In genomic region chr4:155563400-155564231, GRCm38 (mm10) we compare ENCODE assay signal across 8 mouse cellular contexts. TPM values are rescaled to one million over a fixed set of nuclear protein-coding genes. Genes with fewer than 3 reads are reported as not detected.
DNase-seq lines count a peak whose midpoint lies in the region; ATAC-seq lines count a peak whose summit lies in the region.

No protein-coding gene starts in this region.

- peak overlapping the region; percentile 75 for H3K4me2 ChIP-seq in hindbrain, embryonic 11.5 days (replicated peaks; ENCODE audit: low read depth, low read length)

- peaks cover 4% of the 10 kb centered on the region for H3K4me1 ChIP-seq in hindbrain, embryonic 11.5 days (replicated peaks; ENCODE audit: control insufficient read depth, insufficient read depth, low read length)

- peak overlapping the region; percentile 89 for H3K27ac ChIP-seq in hindbrain, embryonic 11.5 days (ENCODE audit: low read depth, low read length)

- H3K36me3 ChIP-seq in hindbrain, embryonic 11.5 days (ENCODE audit: control insufficient read depth, insufficient read depth, low read length), result peaks cover 8% of the 10 kb centered on the region; the same call in 1 of the 2 replicates

- H3K9me3 ChIP-seq in hindbrain, embryonic 11.5 days (ENCODE audit: control insufficient read depth, low read length), result no peaks in the 10 kb centered on the region

- no peaks in the 10 kb centered on the region for H3K27me3 ChIP-seq in hindbrain, embryonic 11.5 days (ENCODE audit: control insufficient read depth, insufficient read depth, low read length)

- DNase-seq in Muller cell, postnatal 12 days (ENCODE audit: inconsistent ontology term), result peak; percentile 100
- DNase-seq in cerebellum, adult 9-11 months, result peak; percentile 97
- peak; percentile 87 to 94 for DNase-seq in frontal cortex, adult 2 months (ENCODE audit: extremely low spot score in 1 of 2, low spot score in 1 of 2)
- peak; percentile 97 for DNase-seq in hindbrain, embryonic 11.5 days (ENCODE audit: low spot score)
- DNase-seq in layer of hippocampus, postnatal 10 days (ENCODE audit: low spot score in 2 of 2), result peak; percentile 95
- DNase-seq in lung, postnatal 10 days, result peak; percentile 98
- peak; percentile 98 for DNase-seq in ovary, postnatal 36 days (ENCODE audit: low spot score)
- DNase-seq in thymus, postnatal 25 days, result peak; percentile 99

- peak overlapping the region; percentile 65 for H3K4me3 ChIP-seq in hindbrain, embryonic 11.5 days (ENCODE audit: low read depth, low read length)

- WGBS in hindbrain, embryonic 11.5 days, result under 1% methylated on average over 68 of the region's 69 CpGs

- peak; percentile 96 for ATAC-seq in hindbrain, embryonic 11.5 days (ENCODE audit: low FRiP score)

- peak overlapping the region; percentile 82 for H3K9ac ChIP-seq in hindbrain, embryonic 11.5 days (ENCODE audit: low read depth, low read length)

RNA-seq across cellular contexts. Expression of gene Nadk, which starts 1.4 kb away (rescaled TPM):
- 71.2 and 72.4 TPM in 2 replicates for polyA plus RNA-seq in frontal cortex, adult 2 months (2012; rRNA removed)
- polyA plus RNA-seq in hindbrain, embryonic 11.5 days (2014; fragmentation: Nextera tagmentation; extraction: Ambion mirVana), result 94.6 and 103 TPM in 2 replicates
- total RNA-seq in layer of hippocampus, postnatal 10 days (2021), result 10 to 100 TPM; 55.8 to 63.5 TPM

RNA-seq across cellular contexts. Expression of gene Slc35e2, which starts 37.6 kb away (rescaled TPM):
- 19.6 and 20.6 TPM in 2 replicates for polyA plus RNA-seq in frontal cortex, adult 2 months (2012; rRNA removed)
- 17.0 and 18.1 TPM in 2 replicates for polyA plus RNA-seq in hindbrain, embryonic 11.5 days (2014; fragmentation: Nextera tagmentation; extraction: Ambion mirVana)
- 10 to 100 TPM; 37.9 to 38.6 TPM for total RNA-seq in layer of hippocampus, postnatal 10 days (2021)

Comparison
In these comparisons a context has a peak if more than half of its experiments do, and no peak if none do; other contexts are left out.
1. Peak in every context shown above with its lines: DNase-seq, ATAC-seq, H3K4me3 ChIP-seq and H3K27ac ChIP-seq.